Mouse (Mus musculus) adrenal gland, postnatal 4 days (tissue): ENCODE results near the gene Arrdc4. TPM values are rescaled to one million over a fixed set of nuclear protein-coding genes. Genes with fewer than 3 reads are reported as not detected.

Source experiments
- DNase-seq, 2 experiments: peaks; one replicate each; pipeline ENCODE4 v3.0.0; 2021 to 2022; ENCODE audit warnings: low spot score in 2 of 2, mixed read lengths in 2 of 2
- long read RNA-seq, 2 experiments: library from polyadenylated mRNA; stranded (forward); transcript quantifications; one replicate each; pipeline ENCODE4 v2.0.0; 2021
- total RNA-seq, 2 experiments: library from RNA; stranded (reverse); gene quantifications; 2 replicates each; pipeline ENCODE4 v1.2.3; 2021

Arrdc4 gene
- 10 to 100 TPM; 42.6 to 45.7 TPM for total RNA-seq
- long read RNA-seq, experiment 1, transcript Arrdc4-202 (5 exons, 1,129 nt), result major isoform, 25 of 47 reads
- long read RNA-seq, experiment 1, transcript Arrdc4-201 (8 exons, 3,905 nt), result minor isoform, 14 of 47 reads
- long read RNA-seq, experiment 1, partial matches to known transcripts, result 2 of 47 reads
- long read RNA-seq, experiment 1, other reads (novel, unspliced or antisense), result 6 of 47 reads
- long read RNA-seq, experiment 2, transcript Arrdc4-201 (8 exons, 3,905 nt), result major isoform, 25 of 65 reads
- long read RNA-seq, experiment 2, transcript Arrdc4-202 (5 exons, 1,129 nt), result minor isoform, 23 of 65 reads
- long read RNA-seq, experiment 2, partial matches to known transcripts, result 2 of 65 reads
- long read RNA-seq, experiment 2, other reads (novel, unspliced or antisense), result 15 of 65 reads

DNA sequence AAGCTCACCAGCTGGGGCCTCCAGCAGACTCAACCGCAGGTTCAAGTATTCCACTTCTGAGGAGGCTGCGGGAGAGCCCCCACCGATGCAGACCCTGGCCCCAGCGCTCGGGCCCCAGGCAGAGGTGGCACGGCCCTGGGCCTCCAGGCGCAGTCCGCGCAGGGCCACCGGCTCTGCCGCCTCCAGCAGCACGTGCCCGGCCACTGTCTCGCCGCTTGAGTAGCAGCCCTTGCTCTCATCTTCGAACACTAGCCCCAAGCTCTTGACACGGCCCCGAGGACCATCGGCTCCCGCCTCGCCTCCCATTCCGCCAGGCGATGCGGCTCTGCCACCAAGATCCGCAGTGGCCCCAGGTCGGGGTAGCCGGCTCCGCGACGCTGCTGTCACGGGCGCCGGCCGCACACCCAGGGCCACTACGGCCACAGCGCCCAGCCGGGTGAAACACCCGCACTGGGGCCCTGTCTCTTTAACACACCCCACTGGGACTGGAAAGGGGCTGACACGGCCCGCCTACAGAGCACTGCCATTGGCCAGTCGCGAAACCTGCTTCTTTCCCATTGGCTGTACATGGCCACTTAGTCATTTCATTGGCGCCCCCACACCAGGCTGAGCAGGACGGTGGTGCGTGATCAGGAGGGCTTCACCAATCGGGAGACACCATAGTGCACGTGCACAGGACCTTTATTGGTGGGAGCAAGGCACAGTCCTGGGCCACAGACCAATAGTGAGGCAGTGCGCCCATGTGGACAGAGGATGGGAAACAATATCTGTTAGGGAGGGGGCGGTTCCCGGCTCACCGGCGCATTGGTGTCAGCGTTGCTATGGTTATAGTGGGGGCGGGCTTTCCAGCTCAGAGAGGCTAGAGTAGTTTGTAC, at the start of gene Arrdc4:
Gene Arrdc4, minus strand, starts transcription at position 481 of the 875 bp plus-strand sequence.
- DNase-seq, result peak; percentile 96 to 97

DNA sequence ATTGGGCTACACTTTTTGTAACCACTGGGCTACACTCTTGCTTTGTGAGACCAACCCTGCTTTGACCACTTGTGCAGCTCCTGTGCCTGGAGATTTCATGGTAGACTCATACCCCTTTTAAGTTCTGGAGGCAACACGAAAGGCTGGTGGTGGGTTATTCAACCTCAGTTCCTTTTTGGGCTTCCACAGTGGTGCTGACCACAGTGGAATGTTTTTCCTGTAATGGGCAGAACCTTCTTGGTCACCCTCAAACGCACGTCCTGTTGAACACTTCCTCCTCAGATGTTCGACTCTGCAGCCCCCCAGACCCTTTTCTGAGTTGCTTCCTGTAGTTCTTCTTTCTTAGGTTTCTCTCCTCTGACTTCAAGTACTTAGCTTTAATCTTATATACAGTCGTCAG, 46.5 kb upstream of the Arrdc4 start:
- no peak for DNase-seq

DNA sequence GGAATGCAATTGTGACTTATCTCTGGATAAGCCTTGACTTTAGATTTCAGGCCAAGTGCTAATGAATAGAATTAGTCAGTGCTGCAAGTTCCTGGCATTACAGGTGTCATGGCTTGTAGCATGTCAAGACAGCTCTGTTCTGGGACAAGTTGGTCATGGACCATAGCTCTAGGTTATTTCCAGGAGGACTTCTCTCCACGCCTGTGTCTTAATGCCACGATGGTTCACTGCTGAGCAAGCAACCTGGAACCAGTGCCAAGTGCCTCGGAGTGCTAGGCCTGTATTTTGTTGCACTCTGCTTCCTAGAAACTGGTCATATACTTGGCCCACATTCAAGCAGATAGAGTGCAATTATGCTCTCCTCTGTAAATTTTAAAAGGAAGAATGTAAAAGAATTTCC, 39.7 kb upstream of the Arrdc4 start:
- DNase-seq, result no peak

DNA sequence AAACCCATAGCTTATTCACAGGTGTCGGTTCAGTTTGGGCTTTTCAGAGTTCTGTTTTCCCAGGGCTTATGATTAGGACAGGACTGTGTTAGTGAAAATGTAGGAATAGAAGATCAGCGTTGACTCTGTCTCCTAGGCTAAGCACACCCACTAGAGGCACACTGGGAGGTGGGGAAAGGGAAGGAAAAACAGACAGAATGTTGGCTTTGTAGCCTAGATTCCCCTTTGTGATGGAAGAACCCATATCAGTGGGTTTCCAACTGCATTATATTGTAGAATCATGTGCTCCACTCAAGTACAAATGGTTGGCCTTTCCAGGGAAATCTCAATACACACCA, 22.7 kb upstream of the Arrdc4 start:
- DNase-seq, result no peak

DNA sequence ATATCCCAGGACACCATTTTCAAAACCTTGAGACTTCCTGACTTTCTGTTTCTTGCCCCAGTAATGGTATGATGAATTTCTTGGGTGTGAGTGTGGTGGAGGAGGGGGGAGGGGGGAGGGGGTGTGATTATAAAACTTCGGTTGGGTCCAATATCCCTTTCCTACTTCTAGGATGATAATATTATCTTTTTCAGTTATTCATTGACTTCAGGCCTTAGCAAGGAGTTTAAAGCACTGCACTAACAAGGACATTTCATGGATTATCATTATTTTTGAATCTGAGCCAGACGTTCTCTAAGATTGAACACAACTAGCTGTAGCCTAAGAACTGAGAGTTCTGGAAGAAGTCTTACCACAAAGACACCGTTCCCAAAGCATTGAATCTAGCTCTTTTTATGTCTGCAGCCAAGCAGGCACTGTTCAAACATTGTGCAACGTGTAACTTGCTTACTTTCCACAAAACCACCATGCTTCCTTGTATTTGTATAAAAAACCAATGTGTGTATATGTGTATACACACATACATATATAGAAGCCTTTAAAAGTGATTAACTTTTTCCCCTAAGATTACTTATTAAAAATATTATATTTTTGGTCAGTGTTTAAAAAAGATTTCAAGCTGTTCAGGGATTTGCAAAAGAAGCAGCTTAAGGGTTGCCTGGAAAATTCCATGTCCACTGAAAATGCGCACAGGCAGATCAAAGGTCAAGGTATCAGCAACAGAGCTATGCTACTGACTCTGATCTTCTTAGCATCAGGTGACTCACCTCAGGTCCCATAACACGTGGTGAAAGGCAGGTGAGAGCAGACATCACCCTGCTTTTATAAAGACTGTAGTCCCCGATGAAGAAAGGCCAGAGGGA, 22.1 kb upstream of the Arrdc4 start:
- no peak for DNase-seq

DNA sequence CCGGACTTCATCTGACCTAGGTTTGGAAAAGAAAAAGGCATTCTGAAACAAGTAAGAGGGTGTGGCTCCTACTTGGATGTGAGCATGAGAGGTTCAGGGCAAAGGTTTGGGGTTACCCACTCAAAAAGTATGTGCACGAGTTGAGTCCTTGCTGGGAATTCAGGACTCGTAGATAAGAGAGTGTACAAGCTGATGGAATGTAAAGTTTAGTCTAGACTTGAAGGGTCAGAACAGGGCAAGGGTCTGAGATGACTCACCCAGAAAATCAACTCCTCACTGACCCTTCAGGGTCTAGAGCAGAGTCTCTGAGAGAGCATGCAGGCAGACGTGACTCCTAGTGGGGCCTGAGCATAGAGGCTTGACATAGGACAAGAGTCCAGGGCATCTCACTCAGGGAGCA, 16.9 kb upstream of the Arrdc4 start:
- DNase-seq, result no peak

DNA sequence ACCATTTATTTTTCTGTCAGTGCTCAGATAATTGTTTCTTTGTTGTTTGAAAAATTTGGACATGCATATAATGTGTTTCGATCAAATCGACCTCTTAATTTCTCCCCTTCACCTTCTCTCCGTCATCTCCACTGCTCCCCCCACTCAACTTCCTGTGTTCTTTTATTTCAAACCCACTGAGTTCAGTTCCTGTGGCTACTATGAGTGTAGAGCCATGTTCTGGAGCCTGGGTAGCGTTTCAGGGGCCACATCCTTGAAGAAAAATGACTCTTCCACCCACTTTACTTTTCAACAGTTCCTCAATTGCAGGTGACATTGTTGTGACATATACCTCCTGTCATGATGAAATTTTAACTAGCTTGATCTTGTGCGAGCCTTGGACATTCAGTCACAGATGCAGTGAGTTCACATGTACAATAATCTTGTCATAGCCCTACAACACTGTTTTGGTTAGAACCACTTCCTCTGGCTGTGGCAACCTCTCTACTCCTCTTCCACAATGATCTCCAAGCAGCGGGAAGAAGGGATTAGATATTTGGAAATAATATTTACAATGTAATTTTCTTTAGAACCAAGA, 10.2 kb upstream of the Arrdc4 start:
- DNase-seq, result no peak

DNA sequence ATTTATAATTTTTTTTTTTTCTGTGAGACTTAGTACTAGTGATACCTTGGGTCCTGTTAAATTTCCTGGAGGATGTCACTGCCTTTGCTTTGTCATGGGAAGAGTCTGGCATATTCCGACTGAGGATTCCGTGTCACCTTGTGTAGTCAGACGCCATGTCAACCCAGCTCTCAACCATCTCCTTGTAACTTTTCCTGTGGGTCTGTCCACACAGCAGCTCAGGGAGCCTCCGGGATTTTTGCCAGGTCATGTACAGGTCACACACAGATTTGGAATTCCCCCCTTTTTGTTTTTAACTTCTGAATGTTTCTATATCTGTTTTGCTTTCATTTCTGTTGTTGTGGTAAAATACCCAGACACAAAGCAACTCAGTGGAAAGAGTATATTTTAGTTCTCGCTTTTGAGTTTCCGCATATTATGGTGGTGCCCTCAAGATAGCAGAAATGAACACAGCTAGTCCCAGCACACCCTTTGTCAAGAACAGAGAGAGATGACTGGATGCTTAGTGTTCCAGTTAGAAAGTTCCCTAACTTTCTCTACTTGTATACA, 7.7 kb upstream of the Arrdc4 start:
- no peak for DNase-seq

DNA sequence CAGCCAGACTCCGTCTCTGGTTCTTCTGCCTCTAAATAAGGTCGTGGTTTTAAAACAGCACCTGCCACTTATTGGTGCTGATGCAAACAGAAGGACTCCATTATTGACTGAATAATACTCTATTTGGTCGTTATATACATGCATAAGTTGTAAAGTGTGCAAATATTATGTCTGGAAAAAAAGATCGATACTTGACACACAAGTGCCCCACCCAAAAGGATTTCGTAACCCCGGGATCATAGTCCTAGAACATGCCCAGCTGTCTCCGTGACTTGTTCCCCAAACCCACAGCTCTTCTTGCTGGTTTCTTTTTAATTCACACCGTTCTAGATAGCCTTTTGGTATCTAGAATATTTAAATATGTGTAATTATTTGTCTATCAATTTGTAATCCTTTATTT, 878 bp upstream of the Arrdc4 start:
- no peak for DNase-seq

DNA sequence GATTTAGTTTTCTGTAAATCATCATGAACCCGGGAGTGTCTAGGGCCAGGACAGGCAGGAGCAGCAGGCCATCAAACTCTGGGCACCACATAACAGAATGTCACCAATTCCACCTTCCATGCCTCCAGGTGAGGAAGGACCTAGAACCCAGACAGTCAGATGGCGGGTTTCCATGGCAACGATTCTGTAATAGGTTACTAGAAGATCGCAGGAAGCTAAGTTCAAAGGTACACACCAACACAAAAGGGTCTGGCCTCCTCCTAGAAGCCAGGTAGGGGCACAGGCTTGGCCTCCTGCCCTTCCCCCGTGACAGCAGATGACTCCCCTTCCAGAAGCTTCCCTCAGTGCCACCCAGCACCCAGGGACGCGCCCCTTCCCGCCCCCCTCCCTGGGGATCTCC, 680 bp downstream of the Arrdc4 start:
- peak in 1 of 2 experiments; percentile 7 for DNase-seq

DNA sequence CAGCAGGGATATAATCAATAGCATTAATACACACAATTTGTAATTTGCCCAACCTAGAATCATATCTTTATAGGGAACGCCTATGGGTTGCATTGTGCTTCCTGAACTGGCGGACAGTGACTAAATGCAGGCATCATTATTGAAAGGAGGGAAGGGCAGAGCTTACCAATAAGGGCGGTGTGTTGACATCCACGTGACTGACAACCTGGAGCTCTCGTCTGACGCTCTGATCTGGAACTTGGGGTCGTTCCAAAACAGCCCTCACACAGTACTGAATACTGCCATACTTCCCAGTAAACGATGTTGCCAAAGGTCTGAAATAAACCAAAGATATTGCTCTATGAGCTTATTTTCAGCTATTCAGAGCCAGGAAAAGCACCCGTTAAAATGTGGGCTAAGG, 4.4 kb downstream of the Arrdc4 start:
- no peak for DNase-seq

DNA sequence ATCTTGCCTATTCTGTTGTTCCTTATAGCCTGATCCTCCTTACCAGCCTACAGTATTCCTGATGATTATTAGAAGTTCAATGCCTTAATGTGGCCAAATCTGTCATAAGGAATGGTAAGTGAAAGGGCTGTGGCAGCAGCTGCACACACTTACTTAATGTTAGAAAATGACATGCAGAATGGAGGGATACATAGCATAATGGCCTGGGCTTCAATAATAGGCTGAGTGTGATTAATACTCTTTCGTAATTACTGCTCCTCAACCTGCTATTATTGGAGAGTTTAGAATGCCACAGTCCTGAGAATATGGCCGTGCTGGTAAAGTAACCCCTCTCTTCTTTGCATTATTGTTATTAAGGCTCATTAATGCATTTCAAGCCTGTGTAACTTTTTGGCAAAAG, 4.8 kb downstream of the Arrdc4 start:
- DNase-seq, result no peak

DNA sequence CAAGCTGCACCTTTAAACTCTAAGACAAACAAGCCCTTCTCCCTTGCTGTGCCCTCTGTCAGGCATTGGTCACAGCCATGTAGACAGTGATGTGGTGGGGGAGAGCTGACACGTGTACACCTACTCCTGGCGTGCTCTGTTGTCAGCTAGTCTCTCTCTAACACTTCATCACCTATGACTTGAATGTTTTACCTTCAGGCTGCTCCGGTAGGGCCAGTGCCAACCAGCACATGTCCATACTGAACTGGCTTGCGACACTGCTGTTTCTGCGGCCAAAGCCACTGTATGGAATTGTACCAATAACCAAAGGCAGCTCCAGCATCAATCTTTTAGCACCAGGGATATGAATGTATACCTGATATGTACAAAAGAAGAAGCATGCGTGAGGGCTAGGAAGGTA, 8.3 kb downstream of the Arrdc4 start:
- no peak for DNase-seq

DNA sequence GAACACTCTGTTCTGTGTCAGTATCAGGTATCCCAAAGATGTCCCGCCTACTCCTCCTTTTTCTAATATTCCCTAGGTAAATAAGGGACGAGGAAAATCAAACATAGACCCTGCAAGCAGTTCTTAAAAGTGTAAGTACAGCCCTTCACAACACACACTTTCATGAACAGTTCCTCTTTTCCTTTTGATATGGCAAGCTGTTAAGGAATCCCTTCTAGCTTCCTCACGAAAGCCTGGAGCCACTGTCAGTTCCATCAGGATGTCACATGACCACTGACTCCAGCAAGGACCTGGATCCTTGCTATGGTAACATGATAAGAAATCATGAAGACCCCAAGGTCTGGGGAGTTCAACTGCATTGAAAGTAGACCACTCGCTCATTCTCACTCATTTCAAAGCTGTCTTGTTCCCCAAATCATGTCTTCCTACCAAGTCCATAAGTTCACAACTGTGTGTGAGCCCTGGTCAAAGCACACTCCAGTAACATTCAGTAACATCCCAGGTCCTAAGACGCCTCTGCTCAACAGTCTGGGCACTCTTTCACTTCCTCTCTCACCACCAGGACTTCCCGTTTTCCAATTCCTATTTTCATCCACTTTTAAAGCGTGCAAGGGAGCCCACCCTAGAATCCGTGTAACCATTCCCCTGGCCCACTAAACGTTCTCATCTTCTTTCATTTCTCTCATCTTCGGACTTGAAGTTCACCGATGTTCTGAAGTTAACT, 10.2 kb downstream of the Arrdc4 start:
- no peak for DNase-seq

DNA sequence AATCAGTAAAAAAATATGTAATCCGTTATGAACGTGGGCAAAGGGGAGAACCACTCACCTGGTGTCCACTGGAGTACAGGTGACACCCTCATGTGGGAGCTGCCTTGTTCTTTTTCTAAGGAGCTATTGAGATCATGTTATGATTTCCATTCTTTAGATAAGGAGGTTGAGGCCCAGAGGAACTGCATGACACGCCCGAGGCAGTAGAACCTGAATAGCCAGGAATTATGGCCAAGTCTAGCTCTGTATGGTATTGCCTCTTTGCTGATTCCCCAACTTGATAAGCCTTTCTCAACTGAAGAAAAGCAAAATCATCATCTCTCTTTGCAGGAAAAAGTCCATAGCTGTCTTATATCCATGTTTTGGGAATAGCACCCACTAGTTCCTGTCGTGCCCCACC, 22.7 kb downstream of the Arrdc4 start:
- DNase-seq, result no peak

DNA sequence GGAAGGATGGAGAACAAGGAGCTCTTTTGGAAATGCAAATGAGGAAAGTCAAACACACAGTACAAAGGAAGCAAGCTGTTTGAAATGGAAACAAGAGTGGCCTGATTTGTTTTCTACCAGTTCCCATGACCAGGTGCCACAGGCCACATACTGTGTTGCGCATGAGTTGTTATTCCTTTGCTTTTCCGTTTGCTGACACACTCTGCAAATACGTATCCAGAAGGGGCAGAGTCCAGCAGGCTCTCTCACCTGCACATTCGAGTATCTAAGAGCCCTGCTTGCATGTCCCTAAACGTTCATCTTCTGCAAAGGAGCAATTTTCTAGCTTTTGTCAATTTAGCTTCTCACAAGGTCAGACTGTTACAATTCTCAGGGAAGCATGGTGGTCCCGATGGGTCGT, 24.3 kb downstream of the Arrdc4 start:
- no peak for DNase-seq

DNA sequence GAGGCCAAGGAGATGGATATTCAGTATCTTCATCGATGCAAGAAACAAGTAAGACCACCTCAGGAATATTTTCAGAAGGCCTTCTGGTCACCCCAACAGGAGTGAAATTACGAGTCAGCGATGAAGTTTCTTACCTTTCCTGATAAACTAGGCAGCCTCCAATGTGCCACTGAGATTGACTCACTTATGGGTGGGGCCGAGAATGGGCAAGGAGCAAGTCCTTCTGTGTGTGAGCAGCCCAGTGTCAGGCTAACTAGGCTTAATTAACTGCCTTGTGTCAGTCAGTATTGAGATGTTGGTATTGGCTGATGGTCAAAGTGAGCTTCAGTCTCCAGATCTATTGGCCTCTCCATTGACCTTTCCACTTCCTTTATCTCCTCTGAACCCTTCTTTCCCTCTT, 27.5 kb downstream of the Arrdc4 start:
- no peak for DNase-seq

DNA sequence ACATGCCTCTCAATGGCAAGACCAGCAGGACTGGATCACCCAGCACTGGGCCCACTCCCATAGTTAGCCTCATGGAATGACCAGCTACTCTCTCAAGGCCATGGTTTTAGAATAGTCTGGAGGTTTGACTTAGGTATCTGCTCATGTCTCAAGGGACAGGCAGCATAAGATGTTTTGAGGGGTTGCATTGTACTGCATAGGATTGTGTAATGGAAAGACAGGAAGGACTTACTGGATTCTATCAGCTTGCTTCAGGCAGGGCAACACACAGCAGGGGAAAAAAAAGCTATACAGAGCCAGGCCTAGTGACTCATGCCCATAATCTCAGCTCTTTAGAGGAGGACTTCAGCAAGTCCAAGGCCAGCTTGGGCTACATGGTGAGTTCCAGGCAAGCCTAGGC, 31.1 kb downstream of the Arrdc4 start:
- no peak for DNase-seq

DNA sequence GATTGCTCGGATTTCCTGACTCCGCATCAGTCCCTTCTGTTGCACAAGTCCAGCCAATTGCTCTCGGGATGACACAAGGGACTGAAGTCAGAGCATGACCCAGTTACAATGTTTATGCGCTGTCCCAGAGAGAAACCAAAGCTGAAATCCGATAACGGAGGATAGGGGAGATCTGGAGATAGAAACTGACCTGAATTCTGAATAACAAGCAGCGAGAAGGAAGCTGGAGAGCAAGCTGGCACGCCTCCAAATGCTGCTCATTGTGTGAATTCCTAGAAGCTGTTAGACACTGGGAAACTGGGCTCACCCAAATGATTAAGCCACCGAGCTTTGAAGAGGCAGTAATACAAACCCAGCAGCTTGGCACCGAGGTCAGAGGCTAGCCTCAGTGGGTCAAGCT, 31.5 kb downstream of the Arrdc4 start:
- peak; percentile 18 to 42 for DNase-seq

DNA sequence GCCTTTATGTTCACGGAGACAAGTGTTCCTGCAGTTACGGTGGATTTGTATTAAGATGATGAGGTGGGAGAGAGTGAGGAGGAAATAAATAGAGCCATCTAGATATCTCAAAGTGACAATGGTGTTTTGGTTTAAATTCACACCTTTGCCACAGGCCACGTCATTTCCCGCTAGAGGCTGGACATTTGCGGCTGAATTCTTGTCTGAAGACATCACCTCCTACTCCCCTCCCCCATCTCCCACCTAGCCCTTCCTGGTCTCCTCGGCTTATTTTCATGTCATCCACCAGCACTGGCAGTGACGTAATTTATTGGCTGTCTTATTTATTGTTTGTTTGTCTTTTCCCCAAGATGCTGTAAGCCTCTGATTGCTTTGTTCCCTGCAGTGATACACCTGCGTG, 32.1 kb downstream of the Arrdc4 start:
- DNase-seq, result no peak
